Mouse (Mus musculus) thymus, adult 2 months (tissue): ENCODE results near the gene Sox1.

Experiments used
- CTCF ChIP-seq: fragments of 200-500 bp; IDR thresholded peaks from 2 replicates; pipeline ENCODE4 v1.5.1; 2012; ENCODE audit warnings: mild to moderate bottlenecking, control low read depth, low read length, moderate library complexity, borderline replicate concordance; ENCODE audit not compliant: control insufficient read depth, poor library complexity, insufficient read depth; ENCODE audit errors: extremely low read depth
- POLR2A ChIP-seq: fragments of 200-500 bp; IDR thresholded peaks from 2 replicates; pipeline ENCODE4 v1.6.1; 2012; ENCODE audit warnings: mild to moderate bottlenecking, low read length, control low read depth, moderate library complexity; ENCODE audit not compliant: control insufficient read depth, poor library complexity, insufficient read depth; ENCODE audit errors: extremely low read depth

- TF ChIP-seq POLR2A = no peak
- no peak for TF ChIP-seq CTCF
Observed at GRCm38 (mm10) chr8:12438021-12438420, 42.9 kb downstream of the Sox1 start.
